Mouse (Mus musculus) spleen, postnatal 10 days (tissue): ENCODE measurements around the gene Pld1.

Experiments
- DNase-seq, 2 experiments: peaks; one replicate each; pipeline ENCODE4 v3.0.0; 2021 to 2022; ENCODE audit warnings: low spot score in 2 of 2

Gene Pld1

GRCm38 (mm10) chr3:27938381-27939323 is at the start of gene Pld1:
TSS of gene Pld1 (plus strand) at chr3:27938695.
- peak; percentile 13 to 34 for DNase-seq

GRCm38 (mm10) chr3:27896318-27896892 is 42.1 kb upstream of the Pld1 start, which contains the start of gene Tmem212:
TSS of gene Tmem212 (minus strand) at chr3:27896368.
- no peak for DNase-seq

GRCm38 (mm10) chr3:27898178-27898577 is 40.3 kb upstream of the Pld1 start:
- DNase-seq, result no peak

GRCm38 (mm10) chr3:27899012-27899726 is 39.3 kb upstream of the Pld1 start:
- no peak for DNase-seq

GRCm38 (mm10) chr3:27901846-27902245 is 36.6 kb upstream of the Pld1 start:
- peak in 1 of 2 experiments; percentile 25 for DNase-seq

- DNase-seq, result no peak
Observed at GRCm38 (mm10) chr3:27904659-27905330, 33.7 kb upstream of the Pld1 start.

- no peak for DNase-seq
Observed at GRCm38 (mm10) chr3:27906647-27907209, 31.8 kb upstream of the Pld1 start.

GRCm38 (mm10) chr3:27907301-27907700 is 31.2 kb upstream of the Pld1 start:
- DNase-seq, result no peak

- no peak for DNase-seq
Observed at GRCm38 (mm10) chr3:27908316-27908715, 30.2 kb upstream of the Pld1 start.

GRCm38 (mm10) chr3:27909016-27909415 is 29.5 kb upstream of the Pld1 start:
- no peak for DNase-seq

- no peak for DNase-seq
Observed at GRCm38 (mm10) chr3:27918656-27919436, 19.6 kb upstream of the Pld1 start.

- DNase-seq, result no peak
Observed at GRCm38 (mm10) chr3:27921268-27922020, 17.1 kb upstream of the Pld1 start.

- DNase-seq, result no peak
Observed at GRCm38 (mm10) chr3:27924037-27924436, 14.5 kb upstream of the Pld1 start.

GRCm38 (mm10) chr3:27929219-27929618 is 9.3 kb upstream of the Pld1 start:
- DNase-seq, result no peak

- no peak for DNase-seq
Observed at GRCm38 (mm10) chr3:27932391-27932790, 6.1 kb upstream of the Pld1 start.

- DNase-seq, result no peak
Observed at GRCm38 (mm10) chr3:27935644-27936043, 2.9 kb upstream of the Pld1 start.

GRCm38 (mm10) chr3:27936731-27937130 is 1.8 kb upstream of the Pld1 start:
- DNase-seq, result no peak

GRCm38 (mm10) chr3:27937144-27938110 is 1.1 kb upstream of the Pld1 start:
- DNase-seq, result no peak

GRCm38 (mm10) chr3:27941634-27942033 is 3.1 kb downstream of the Pld1 start:
- no peak for DNase-seq
